ENCODE assay signal across 8 mouse cellular contexts in the genomic region with DNA sequence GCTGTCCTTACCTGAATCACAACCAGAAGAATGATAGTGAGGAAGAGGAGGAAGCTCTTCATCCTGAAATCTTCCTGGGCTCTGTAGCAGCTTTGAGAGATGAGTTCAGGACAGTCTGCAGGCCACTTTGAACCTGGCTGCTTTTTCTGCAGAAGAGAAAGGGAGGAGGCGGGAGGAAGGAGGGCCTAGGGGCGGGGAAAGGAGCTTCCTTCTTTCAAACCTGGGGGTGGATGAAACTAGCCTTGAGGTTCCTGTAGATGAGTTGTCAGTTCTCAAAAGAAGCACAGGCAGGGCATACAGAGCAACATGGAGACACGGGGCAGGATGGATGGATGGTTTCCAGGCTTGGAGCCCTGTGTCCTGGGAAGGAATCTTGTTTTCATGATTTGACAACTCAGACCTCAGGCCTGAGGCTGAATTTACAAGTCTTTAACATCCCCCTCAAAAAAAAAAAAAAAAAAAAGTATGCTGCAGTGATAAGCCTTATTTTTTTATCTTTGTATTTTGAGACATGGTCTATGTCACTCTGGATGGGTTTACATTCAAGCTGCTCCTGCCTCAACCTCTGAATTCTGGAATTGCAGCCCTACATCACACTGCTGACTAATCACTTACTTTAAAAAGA. TPM values are rescaled to one million over a fixed set of nuclear protein-coding genes. Genes with fewer than 3 reads are reported as not detected.
A peak's percentile ranks its signal among the peaks of the same experiment; 100 is the strongest.
DNase-seq lines count a peak whose midpoint lies in the region; ATAC-seq and TF ChIP-seq lines count a peak whose summit lies in the region.

A gene (minus strand): TSS at position 160 of the 625 bp plus-strand sequence.

- ATAC-seq in kidney, postnatal 0 days (replicated peaks; ENCODE audit: low FRiP score, low read depth), result no peak
- no peak for ATAC-seq in kidney, embryonic 16.5 days (ENCODE audit: low FRiP score, low TSS enrichment)
- ATAC-seq in hematopoietic stem cell, adult 5-6 weeks (replicated peaks in 1 of 2; ENCODE audit: insufficient read depth in 1 of 2, low FRiP score in 2 of 2, low TSS enrichment in 1 of 2, low read depth in 1 of 2, poor library complexity in 2 of 2, severe bottlenecking in 2 of 2), result peak; percentile 54 to 70
- no peak; the same call in 1 of the 2 replicates for ATAC-seq in frontal cortex, adult (ENCODE audit: low TSS enrichment)

- WGBS in kidney, postnatal 0 days, result 68% methylated on average over 3 of the region's 3 CpGs
- WGBS in kidney, embryonic 16.5 days, result 71% methylated on average over 3 of the region's 3 CpGs
- 0% methylated on average over 3 of the region's 3 CpGs for WGBS in macrophage (ENCODE audit: missing documents)

- DNase-seq in kidney, postnatal 0 days (ENCODE audit: low spot score), result no peak
- DNase-seq in thymus, postnatal 14 days, result peak; percentile 89
- DNase-seq in cerebellum, adult 18-20 months, result no peak
- no peak for DNase-seq in embryo, embryonic 9.5 days (ENCODE audit: extremely low spot score)

- no peak within 1 kb of the TSS for H3K4me2 ChIP-seq in kidney, postnatal 0 days (ENCODE audit: low read length)
- H3K4me2 ChIP-seq in kidney, embryonic 16.5 days (replicated peaks; ENCODE audit: low read depth, low read length), result no peak within 1 kb of the TSS

- no peaks in the 10 kb centered on the region for H3K36me3 ChIP-seq in kidney, postnatal 0 days (ENCODE audit: insufficient read depth, low read length)
- no peaks in the 10 kb centered on the region for H3K36me3 ChIP-seq in kidney, embryonic 16.5 days (ENCODE audit: insufficient read depth, low read length)
- no peaks in the 10 kb centered on the region; the same call in 1 of the 2 replicates for H3K36me3 ChIP-seq in macrophage (ENCODE audit: inconsistent target)

- no peaks in the 10 kb centered on the region for H3K9me3 ChIP-seq in kidney, postnatal 0 days (replicated peaks; ENCODE audit: low read length)
- no peaks in the 10 kb centered on the region for H3K9me3 ChIP-seq in kidney, embryonic 16.5 days (ENCODE audit: low read length)

- H3K79me2 ChIP-seq in macrophage (ENCODE audit: inconsistent target), result peaks cover 25% of the 10 kb centered on the region

- H3K27me3 ChIP-seq in kidney, postnatal 0 days (ENCODE audit: insufficient read depth, low read length), result no peaks in the 10 kb centered on the region
- no peaks in the 10 kb centered on the region for H3K27me3 ChIP-seq in kidney, embryonic 16.5 days (ENCODE audit: insufficient read depth, low read length)

- no peak within 1 kb of the TSS for H3K27ac ChIP-seq in kidney, postnatal 0 days
- H3K27ac ChIP-seq in kidney, embryonic 16.5 days (ENCODE audit: low read length), result no peak within 1 kb of the TSS
- H3K27ac ChIP-seq in macrophage, result peak within 1 kb of the TSS; percentile 95

- no peak within 1 kb of the TSS for H3K9ac ChIP-seq in kidney, postnatal 0 days (ENCODE audit: low read depth, low read length)
- H3K9ac ChIP-seq in kidney, embryonic 16.5 days (replicated peaks; ENCODE audit: low read length), result no peak within 1 kb of the TSS

- TF ChIP-seq CTCF in kidney, postnatal 0 days (IDR thresholded peaks at IDR 0.05; ENCODE audit: low read depth), result no peak

- H3K4me1 ChIP-seq in kidney, postnatal 0 days (replicated peaks; ENCODE audit: insufficient read depth, low read length), result no peaks in the 10 kb centered on the region
- H3K4me1 ChIP-seq in kidney, embryonic 16.5 days (ENCODE audit: insufficient read depth, low read length), result 0 out of 2 replicates have a peak, but pooled peaks cover 4% of the 10 kb centered on the region

- H3K4me3 ChIP-seq in kidney, postnatal 0 days (replicated peaks; ENCODE audit: low read depth, low read length), result no peak within 1 kb of the TSS
- no peak within 1 kb of the TSS for H3K4me3 ChIP-seq in kidney, embryonic 16.5 days (ENCODE audit: low read length)
- peak within 1 kb of the TSS; percentile 50 for H3K4me3 ChIP-seq in macrophage (ENCODE audit: inconsistent target)

RNA-seq across cellular contexts. Expression of the gene that starts here (rescaled TPM):
- 14.7 and 18.9 TPM in 2 replicates for polyA plus RNA-seq in kidney, postnatal 0 days (2015; fragmentation: Nextera tagmentation; extraction: Ambion mirVana)
- polyA plus RNA-seq in kidney, embryonic 16.5 days (2015; fragmentation: Nextera tagmentation; extraction: Ambion mirVana), result 7.4 and 7.6 TPM in 2 replicates
- total RNA-seq in hematopoietic stem cell, adult 5-6 weeks (2017), result 342 and 372 TPM in 2 replicates
- 100 to 1,000 TPM in 6 of 26 experiments, 10 to 100 TPM in 15, 1 to 10 TPM in 5; 6.1 to 152 (median 49.1) TPM for total RNA-seq in macrophage (2018; cell fraction: chromatin; rRNA removed)
- total RNA-seq in macrophage (2018; cell fraction: cytosol; rRNA removed), result 1,000 to 10,000 TPM in 13 of 26 experiments, 100 to 1,000 TPM in 13; 306 to 2,085 (median 961) TPM
- total RNA-seq in macrophage (2018; cell fraction: nucleus; rRNA removed), result 100 to 1,000 TPM in 16 of 26 experiments, 10 to 100 TPM in 10; 26.5 to 781 (median 239) TPM
- 559 to 720 TPM (median 599 TPM) in 3 replicates for polyA plus RNA-seq in macrophage (2018)

Comparison
In these comparisons a context has a peak if more than half of its experiments do, and no peak if none do; other contexts are left out.
1. RNA of the gene that starts here (polyA plus RNA-seq): 559 to 720 TPM in macrophage; 14.7 to 18.9 TPM in kidney, postnatal 0 days and 7.4 to 7.6 TPM in kidney, embryonic 16.5 days; every median in the first group is over 10 times any median in the second.
2. ATAC-seq: peak in hematopoietic stem cell, adult 5-6 weeks (2 of 2); none in kidney, postnatal 0 days (single experiment), kidney, embryonic 16.5 days (single experiment) and frontal cortex, adult (single experiment).